Mouse (Mus musculus): Measurements from ENCODE around the gene Ell3. TPM values are rescaled to one million over a fixed set of nuclear protein-coding genes. Genes with fewer than 3 reads are reported as not detected.
"Not testable (repeated sequence)": the region's sequence is repeated elsewhere in the genome, so short reads cannot be mapped to it uniquely, and the experiment has no call there.

Gene Ell3
- polyA plus RNA-seq (2012; rRNA removed): 0.25 and 0.26 TPM in 2 replicates

- no peak for TF ChIP-seq CTCF (IDR thresholded peaks at IDR 0.05; ENCODE audit: borderline replicate concordance, extremely low read depth, insufficient read depth, insufficient read length)
- no peak for TF ChIP-seq POLR2A (IDR thresholded peaks at IDR 0.05; ENCODE audit: borderline replicate concordance, extremely low read depth, insufficient read depth, insufficient read length, poor library complexity, severe bottlenecking)
- no peak for DNase-seq (ENCODE audit: low read depth)
Observed at GRCm38 (mm10) chr2:121444178-121444577, at the start of gene Ell3. Gene Ell3, minus strand, starts transcription at chr2:121444278.

GRCm38 (mm10) chr2:121484403-121484802, 40.3 kb upstream of the Ell3 start:
- not testable (repeated sequence) for DNase-seq (ENCODE audit: low read depth)

GRCm38 (mm10) chr2:121483576-121483975, 39.5 kb upstream of the Ell3 start:
- TF ChIP-seq POLR2A (IDR thresholded peaks at IDR 0.05; ENCODE audit: borderline replicate concordance, extremely low read depth, insufficient read depth, insufficient read length, poor library complexity, severe bottlenecking) (no peak), CTCF (IDR thresholded peaks at IDR 0.05; ENCODE audit: borderline replicate concordance, extremely low read depth, insufficient read depth, insufficient read length) (no peak)
- DNase-seq (ENCODE audit: low read depth): peak; percentile 36

GRCm38 (mm10) chr2:121480916-121481315, 36.8 kb upstream of the Ell3 start:
- not testable (repeated sequence) for DNase-seq (ENCODE audit: low read depth)

GRCm38 (mm10) chr2:121480498-121480897, 36.4 kb upstream of the Ell3 start:
- DNase-seq (ENCODE audit: low read depth): peak; percentile 7
- TF ChIP-seq POLR2A (IDR thresholded peaks at IDR 0.05; ENCODE audit: borderline replicate concordance, extremely low read depth, insufficient read depth, insufficient read length, poor library complexity, severe bottlenecking) (no peak), CTCF (IDR thresholded peaks at IDR 0.05; ENCODE audit: borderline replicate concordance, extremely low read depth, insufficient read depth, insufficient read length) (peak; percentile 48; the same call in 1 of the 2 replicates)

GRCm38 (mm10) chr2:121477491-121478266, 33.6 kb upstream of the Ell3 start:
- DNase-seq (ENCODE audit: low read depth): no peak
- TF ChIP-seq POLR2A (IDR thresholded peaks at IDR 0.05; ENCODE audit: borderline replicate concordance, extremely low read depth, insufficient read depth, insufficient read length, poor library complexity, severe bottlenecking) (no peak), CTCF (IDR thresholded peaks at IDR 0.05; ENCODE audit: borderline replicate concordance, extremely low read depth, insufficient read depth, insufficient read length) (no peak)

GRCm38 (mm10) chr2:121475306-121475705, 31.2 kb upstream of the Ell3 start:
- not testable (repeated sequence) for DNase-seq (ENCODE audit: low read depth)

- TF ChIP-seq POLR2A (IDR thresholded peaks at IDR 0.05; ENCODE audit: borderline replicate concordance, extremely low read depth, insufficient read depth, insufficient read length, poor library complexity, severe bottlenecking) (no peak), CTCF (IDR thresholded peaks at IDR 0.05; ENCODE audit: borderline replicate concordance, extremely low read depth, insufficient read depth, insufficient read length) (no peak)
- no peak for DNase-seq (ENCODE audit: low read depth)
Observed at GRCm38 (mm10) chr2:121474180-121474535, 30.1 kb upstream of the Ell3 start.

- DNase-seq (ENCODE audit: low read depth): peak; percentile 98
- peak; percentile 48; the same call in 1 of the 2 replicates for TF ChIP-seq POLR2A (IDR thresholded peaks at IDR 0.05; ENCODE audit: borderline replicate concordance, extremely low read depth, insufficient read depth, insufficient read length, poor library complexity, severe bottlenecking)
Observed at GRCm38 (mm10) chr2:121473301-121474179, 29.5 kb upstream of the Ell3 start, which contains the start of gene Mfap1b. Gene Mfap1b, minus strand, starts transcription at chr2:121474067.

GRCm38 (mm10) chr2:121472783-121473182, 28.7 kb upstream of the Ell3 start:
- DNase-seq (ENCODE audit: low read depth): not testable (repeated sequence)

GRCm38 (mm10) chr2:121468982-121469381, 24.9 kb upstream of the Ell3 start:
- DNase-seq (ENCODE audit: low read depth): not testable (repeated sequence)

GRCm38 (mm10) chr2:121460071-121460470, 16.0 kb upstream of the Ell3 start:
- no peak for DNase-seq (ENCODE audit: low read depth)
- TF ChIP-seq CTCF (IDR thresholded peaks at IDR 0.05; ENCODE audit: borderline replicate concordance, extremely low read depth, insufficient read depth, insufficient read length) (no peak), POLR2A (IDR thresholded peaks at IDR 0.05; ENCODE audit: borderline replicate concordance, extremely low read depth, insufficient read depth, insufficient read length, poor library complexity, severe bottlenecking) (no peak)
